Mouse (Mus musculus): ENCODE measurements at regions not wholly inside any gene's neighbourhood (a gene's known extent, or its start where the extent isn't known, plus 50 kb on each side); places are given as distances from the start of the nearest gene placed in this dataset.

GRCm38 (mm10) chr6:145310601-145311000 is 60.6 kb upstream of the Kras start:
- no peak for DNase-seq (ENCODE audit: low spot score)

- no peak for DNase-seq (ENCODE audit: low spot score)
Measured at GRCm38 (mm10) chr6:145309025-145309424, 59.0 kb upstream of the Kras start.

GRCm38 (mm10) chr6:145307237-145307636 is 57.2 kb upstream of the Kras start:
- DNase-seq (ENCODE audit: low spot score): no peak

DNA sequence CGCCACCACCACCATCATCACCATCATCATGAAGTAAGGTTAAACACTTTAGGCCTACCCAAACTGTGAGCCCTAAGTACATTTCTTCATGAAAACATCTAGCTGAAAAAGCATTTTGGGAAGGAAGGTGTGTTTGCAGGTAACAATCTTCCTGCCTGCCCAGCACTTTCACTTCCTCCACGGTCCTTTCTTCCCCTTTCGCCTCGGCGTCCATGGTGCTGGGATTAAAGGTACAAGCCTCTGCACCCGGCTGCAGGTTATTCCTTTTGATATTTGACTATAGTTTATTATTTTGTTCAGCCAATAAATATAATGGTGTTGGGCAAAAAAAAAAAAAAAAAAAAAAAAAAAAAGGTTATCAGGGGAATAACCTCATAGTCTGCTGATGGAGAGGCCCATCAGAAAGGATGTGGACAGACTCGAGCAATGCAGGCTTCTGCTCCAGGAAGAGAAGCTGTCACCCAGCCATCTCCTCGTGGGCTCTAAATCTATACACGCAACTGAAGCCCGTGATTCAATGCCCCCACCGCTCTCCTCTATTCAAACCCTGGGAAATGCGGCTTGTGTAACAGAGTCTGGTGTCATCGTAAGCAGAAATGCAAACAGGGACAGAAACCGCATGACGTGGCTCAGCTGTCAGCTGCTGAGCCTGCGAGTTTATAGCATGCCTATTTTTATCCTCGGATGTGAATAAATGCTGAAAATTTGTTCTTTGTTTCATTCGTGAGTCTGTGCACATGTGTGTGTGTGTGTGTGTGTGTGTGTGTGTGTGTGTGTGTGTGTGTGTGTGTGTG is 56.5 kb upstream of the Kras start:
- peak; percentile 14 for DNase-seq (ENCODE audit: low spot score)

- no peak for DNase-seq (ENCODE audit: low spot score)
Measured at GRCm38 (mm10) chr6:145305669-145306068, 55.6 kb upstream of the Kras start.

- no peak for DNase-seq (ENCODE audit: low spot score)
Measured at GRCm38 (mm10) chr6:145303641-145304070, 53.6 kb upstream of the Kras start.

GRCm38 (mm10) chr6:145302907-145303640 is 53.0 kb upstream of the Kras start:
- DNase-seq (ENCODE audit: low spot score): no peak

DNA sequence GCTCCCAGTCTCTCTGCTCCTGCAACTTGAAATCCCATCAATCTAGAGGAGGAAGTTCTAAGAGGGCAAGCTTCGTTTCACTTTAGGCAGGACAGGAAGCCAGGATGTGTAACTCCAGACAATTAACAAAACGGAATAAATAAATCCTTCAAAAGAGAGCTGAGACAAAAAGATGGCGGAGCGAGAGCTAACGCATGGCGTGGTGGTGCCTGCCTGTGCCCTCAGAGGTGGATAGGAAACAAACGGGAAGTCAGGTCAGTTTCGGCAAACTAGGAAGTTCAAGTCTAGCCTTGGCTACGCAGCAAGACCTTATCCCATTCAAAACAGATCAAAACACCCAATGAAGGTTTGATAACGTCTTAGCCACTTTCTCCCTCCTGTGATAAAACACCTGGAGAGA is 52.1 kb upstream of the Kras start:
- DNase-seq (ENCODE audit: low spot score): no peak

DNA sequence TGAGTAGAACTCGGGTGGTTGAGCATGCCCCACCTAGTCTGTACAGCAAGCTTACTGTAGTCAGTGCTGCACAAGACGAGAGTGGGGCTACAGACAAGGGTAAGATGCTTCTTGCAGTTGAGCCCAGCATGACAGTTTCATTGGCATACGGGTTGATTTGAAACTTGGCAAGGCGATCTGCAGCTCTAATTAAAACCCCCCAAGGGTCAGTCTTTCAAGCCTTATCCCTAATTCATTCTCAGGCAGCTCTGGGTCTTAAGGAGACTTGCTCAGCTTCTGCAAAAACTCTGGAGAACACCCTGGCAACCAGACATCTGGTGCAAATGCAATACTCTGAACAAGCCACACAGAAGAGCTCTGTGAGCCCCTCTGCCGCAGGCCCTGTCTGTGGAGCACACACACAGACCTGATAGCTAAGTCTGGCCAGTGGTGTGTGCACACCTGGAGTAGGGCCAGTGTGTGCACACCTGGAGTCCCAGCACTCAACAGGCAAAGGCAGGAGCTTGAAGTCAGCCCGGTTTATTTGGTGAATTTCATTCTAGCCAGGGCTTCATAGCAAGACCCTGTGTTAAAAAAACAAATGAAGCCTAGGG is 50.3 kb upstream of the Kras start:
- no peak for DNase-seq (ENCODE audit: low spot score)
